Mouse (Mus musculus): ENCODE measurements at regions not wholly inside any gene's neighbourhood (a gene's known extent, or its start where the extent isn't known, plus 50 kb on each side); places are given as distances from the start of the nearest gene placed in this dataset.

- TF ChIP-seq GATA1 (IDR thresholded peaks at IDR 0.05; ENCODE audit: low read length), result no peak
- TF ChIP-seq TAL1 (IDR thresholded peaks at IDR 0.05; ENCODE audit: low read length), result no peak
Measured at GRCm38 (mm10) chr13:82974210-82974811, 529.5 kb upstream of the Mef2c start.
